Mouse (Mus musculus): ENCODE data around the gene Stk25. TPM values are rescaled to one million over a fixed set of nuclear protein-coding genes. Genes with fewer than 3 reads are reported as not detected.
A peak's percentile ranks its signal among the peaks of the same experiment; 100 is the strongest.

Stk25 gene
- polyA plus RNA-seq, 1 experiment from 2014 or later = 116 TPM

DNA sequence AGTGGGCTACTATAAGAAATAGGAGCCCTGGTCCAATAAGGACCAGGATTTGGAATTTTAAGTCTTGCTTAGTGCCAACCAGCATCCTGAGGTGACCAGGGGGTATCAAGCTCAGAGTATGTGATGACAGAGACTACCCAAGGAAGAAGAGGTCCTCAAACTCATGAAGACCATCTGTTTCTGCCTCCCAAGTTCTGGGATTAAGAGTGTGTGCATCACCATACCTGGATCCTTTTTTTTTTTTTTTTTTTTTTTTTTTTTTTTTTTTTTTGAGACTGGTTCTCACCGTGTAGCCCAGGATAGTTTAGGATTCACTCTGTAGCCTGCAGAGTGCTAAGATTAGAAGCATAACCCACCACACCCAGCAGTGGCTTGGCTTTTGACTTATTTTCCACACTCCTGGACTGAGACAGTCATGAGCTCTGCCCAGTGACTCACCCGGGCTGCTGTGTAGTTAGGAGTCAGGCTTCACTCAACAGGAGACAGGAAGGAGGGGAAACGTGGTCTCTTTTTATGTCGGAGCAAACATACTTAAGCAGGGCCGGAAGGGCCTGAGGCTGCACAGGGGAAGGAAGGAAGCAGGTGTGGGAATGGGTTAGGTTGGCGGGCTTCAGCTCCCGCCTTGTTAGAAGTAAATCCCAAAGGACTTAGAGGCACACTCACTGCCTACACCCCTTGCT lies 21.6 kb upstream of the Stk25 start:
- H3K4me2 ChIP-seq (replicated peaks; ENCODE audit: low read depth) = no peak overlapping the region
- H3K27ac ChIP-seq (ENCODE audit: low read depth, low read length) = no peak overlapping the region
- H3K9ac ChIP-seq (ENCODE audit: low read depth, low read length) = no peak overlapping the region
- no peaks in the 10 kb centered on the region for H3K36me3 ChIP-seq (ENCODE audit: control insufficient read depth, insufficient read depth)
- no peaks in the 10 kb centered on the region for H3K9me3 ChIP-seq (ENCODE audit: control insufficient read depth)
- no peaks in the 10 kb centered on the region for H3K4me1 ChIP-seq (replicated peaks; ENCODE audit: control insufficient read depth, insufficient read depth, low read length)
- H3K27me3 ChIP-seq (replicated peaks; ENCODE audit: control insufficient read depth, insufficient read depth, low read length) = no peaks in the 10 kb centered on the region
- no peak for TF ChIP-seq CTCF (IDR thresholded peaks at IDR 0.05; ENCODE audit: low read depth)
- ATAC-seq = peak; percentile 54; the same call in 1 of the 2 replicates
- 53% methylated on average over 7 of the region's 7 CpGs for WGBS
- no peak overlapping the region for H3K4me3 ChIP-seq (ENCODE audit: low read depth, low read length)

DNA sequence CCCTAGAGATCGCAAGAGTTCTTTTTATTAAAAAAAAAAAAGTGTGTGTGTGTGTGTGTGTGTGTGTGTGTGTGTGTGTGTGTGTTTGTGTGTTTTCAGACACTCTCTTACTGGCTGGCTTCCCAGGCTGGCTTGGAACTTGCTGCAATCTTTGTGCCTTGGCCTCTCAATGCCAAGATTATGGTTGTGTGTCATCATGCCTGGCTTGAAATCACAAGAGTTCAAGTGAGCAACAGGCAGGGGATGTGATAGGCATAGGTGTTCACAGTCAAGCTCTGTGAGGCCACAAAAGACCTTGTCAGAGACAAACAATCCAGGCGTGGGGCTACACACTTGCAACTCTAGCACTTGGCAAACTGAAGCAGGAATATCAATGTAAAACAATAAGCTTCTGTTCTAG lies 19.9 kb upstream of the Stk25 start:
- H3K27ac ChIP-seq (ENCODE audit: low read depth, low read length) = no peak overlapping the region
- TF ChIP-seq CTCF (IDR thresholded peaks at IDR 0.05; ENCODE audit: low read depth) = no peak
- H3K9me3 ChIP-seq (ENCODE audit: control insufficient read depth) = no peaks in the 10 kb centered on the region
- WGBS = 48% methylated on average over 2 of the region's 2 CpGs
- no peak overlapping the region for H3K9ac ChIP-seq (ENCODE audit: low read depth, low read length)
- H3K27me3 ChIP-seq (replicated peaks; ENCODE audit: control insufficient read depth, insufficient read depth, low read length) = no peaks in the 10 kb centered on the region
- no peak overlapping the region for H3K4me3 ChIP-seq (ENCODE audit: low read depth, low read length)
- no peak for ATAC-seq
- no peaks in the 10 kb centered on the region for H3K4me1 ChIP-seq (replicated peaks; ENCODE audit: control insufficient read depth, insufficient read depth, low read length)
- no peaks in the 10 kb centered on the region for H3K36me3 ChIP-seq (ENCODE audit: control insufficient read depth, insufficient read depth)
- no peak overlapping the region for H3K4me2 ChIP-seq (replicated peaks; ENCODE audit: low read depth)

DNA sequence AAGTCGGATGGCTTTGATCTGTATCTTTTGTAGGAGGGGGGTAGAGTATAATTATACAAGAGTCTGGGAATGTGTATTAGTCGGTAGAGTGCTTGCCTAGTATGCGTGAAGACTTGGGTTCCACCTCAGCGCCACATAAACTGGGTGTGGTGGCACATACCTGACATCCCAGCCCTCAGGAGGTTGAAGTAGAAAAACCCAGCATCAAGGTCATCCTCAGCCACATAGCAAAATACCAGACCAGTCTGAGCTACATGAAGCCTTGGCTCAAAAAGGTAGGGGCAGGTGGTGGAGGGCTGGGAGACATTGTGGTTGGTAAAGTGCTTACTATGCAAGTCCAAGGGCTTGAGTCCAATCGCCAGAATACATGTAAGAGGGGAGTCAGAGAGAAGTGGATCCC lies 14.2 kb upstream of the Stk25 start:
- WGBS = 91% methylated on average over 5 of the region's 5 CpGs
- no peaks in the 10 kb centered on the region for H3K9me3 ChIP-seq (ENCODE audit: control insufficient read depth)
- no peaks in the 10 kb centered on the region for H3K36me3 ChIP-seq (ENCODE audit: control insufficient read depth, insufficient read depth)
- no peak overlapping the region for H3K4me3 ChIP-seq (ENCODE audit: low read depth, low read length)
- no peak for TF ChIP-seq CTCF (IDR thresholded peaks at IDR 0.05; ENCODE audit: low read depth)
- H3K27ac ChIP-seq (ENCODE audit: low read depth, low read length) = no peak overlapping the region
- ATAC-seq = no peak
- H3K4me2 ChIP-seq (replicated peaks; ENCODE audit: low read depth) = no peak overlapping the region
- no peaks in the 10 kb centered on the region for H3K27me3 ChIP-seq (replicated peaks; ENCODE audit: control insufficient read depth, insufficient read depth, low read length)
- H3K4me1 ChIP-seq (replicated peaks; ENCODE audit: control insufficient read depth, insufficient read depth, low read length) = peaks cover 7% of the 10 kb centered on the region; the same call in 1 of the 2 replicates
- H3K9ac ChIP-seq (ENCODE audit: low read depth, low read length) = no peak overlapping the region

DNA sequence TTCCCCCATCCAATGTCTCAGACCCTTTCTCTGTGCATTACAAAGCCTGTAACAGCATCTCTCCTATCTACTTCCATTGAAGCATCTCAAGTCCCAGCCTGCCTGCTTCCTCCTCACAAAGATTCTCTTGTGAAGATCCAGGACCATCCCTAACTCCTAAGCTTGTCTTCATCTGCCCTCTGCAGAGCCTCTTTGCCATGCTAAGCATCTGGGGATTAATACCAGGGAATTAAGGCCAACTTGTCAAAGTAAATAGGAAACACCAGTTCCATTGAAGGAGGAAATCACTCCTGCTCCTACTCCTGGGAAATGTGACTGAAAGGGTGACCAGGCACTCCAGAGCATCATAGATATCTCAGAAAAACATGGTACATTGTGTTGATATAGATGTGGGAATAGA lies 11.5 kb upstream of the Stk25 start:
- Histone ChIP-seq H3K9me3 (ENCODE audit: control insufficient read depth) (no peaks in the 10 kb centered on the region), H3K36me3 (ENCODE audit: control insufficient read depth, insufficient read depth) (no peaks in the 10 kb centered on the region), H3K27ac (ENCODE audit: low read depth, low read length) (no peak overlapping the region), H3K4me1 (replicated peaks; ENCODE audit: control insufficient read depth, insufficient read depth, low read length) (peaks cover 16% of the 10 kb centered on the region), H3K4me3 (ENCODE audit: low read depth, low read length) (no peak overlapping the region), H3K27me3 (replicated peaks; ENCODE audit: control insufficient read depth, insufficient read depth, low read length) (no peaks in the 10 kb centered on the region), H3K9ac (ENCODE audit: low read depth, low read length) (no peak overlapping the region), H3K4me2 (replicated peaks; ENCODE audit: low read depth) (no peak overlapping the region)
- no peak for TF ChIP-seq CTCF (IDR thresholded peaks at IDR 0.05; ENCODE audit: low read depth)
- no peak for ATAC-seq

DNA sequence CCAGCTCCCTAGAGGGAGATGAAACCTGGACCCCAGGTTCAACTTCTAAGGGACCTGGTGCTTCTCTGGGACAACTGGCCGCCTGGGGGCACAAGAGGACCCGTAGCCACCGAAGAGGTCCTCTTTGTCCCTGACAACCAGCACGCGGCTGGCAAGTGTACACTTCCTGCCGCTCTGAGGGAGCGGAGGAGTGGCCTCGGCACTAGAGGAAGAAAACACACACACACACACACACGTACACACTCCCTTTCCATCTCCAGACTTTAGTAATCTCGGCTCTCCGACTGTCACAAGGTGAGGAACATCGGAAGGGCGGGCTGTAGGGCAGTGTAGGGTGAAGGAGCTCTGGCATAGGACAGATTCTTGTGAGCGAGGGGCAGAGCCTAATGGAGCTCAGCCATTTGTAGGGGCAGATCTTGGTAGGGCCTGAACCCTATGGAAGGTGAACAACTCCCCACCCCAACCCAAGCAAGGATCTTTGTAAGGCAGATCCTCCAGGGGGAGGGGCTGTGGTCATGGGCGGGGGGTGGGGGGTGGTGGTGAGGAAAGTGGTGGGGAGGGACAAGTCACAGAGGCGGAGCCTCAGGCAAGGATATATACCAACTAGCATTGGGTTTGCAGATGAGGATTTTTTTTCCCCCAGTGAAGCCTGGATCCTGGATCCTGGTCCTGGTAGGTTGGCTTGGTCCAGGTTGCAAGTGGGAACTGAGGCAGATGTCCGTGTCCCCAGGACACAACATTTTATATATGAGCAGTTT lies 10.5 kb upstream of the Stk25 start:
- peak overlapping the region; percentile 48 for H3K9ac ChIP-seq (ENCODE audit: low read depth, low read length)
- H3K27me3 ChIP-seq (replicated peaks; ENCODE audit: control insufficient read depth, insufficient read depth, low read length) = no peaks in the 10 kb centered on the region
- H3K27ac ChIP-seq (ENCODE audit: low read depth, low read length) = peak overlapping the region; percentile 71; the same call in 1 of the 2 replicates
- H3K9me3 ChIP-seq (ENCODE audit: control insufficient read depth) = no peaks in the 10 kb centered on the region
- no peaks in the 10 kb centered on the region for H3K36me3 ChIP-seq (ENCODE audit: control insufficient read depth, insufficient read depth)
- TF ChIP-seq CTCF (IDR thresholded peaks at IDR 0.05; ENCODE audit: low read depth) = peak; percentile 94
- H3K4me1 ChIP-seq (replicated peaks; ENCODE audit: control insufficient read depth, insufficient read depth, low read length) = peaks cover 16% of the 10 kb centered on the region
- 10% methylated on average over 17 of the region's 17 CpGs for WGBS
- peak; percentile 83 for ATAC-seq
- H3K4me2 ChIP-seq (replicated peaks; ENCODE audit: low read depth) = peak overlapping the region; percentile 76
- peak overlapping the region; percentile 34 for H3K4me3 ChIP-seq (ENCODE audit: low read depth, low read length)

DNA sequence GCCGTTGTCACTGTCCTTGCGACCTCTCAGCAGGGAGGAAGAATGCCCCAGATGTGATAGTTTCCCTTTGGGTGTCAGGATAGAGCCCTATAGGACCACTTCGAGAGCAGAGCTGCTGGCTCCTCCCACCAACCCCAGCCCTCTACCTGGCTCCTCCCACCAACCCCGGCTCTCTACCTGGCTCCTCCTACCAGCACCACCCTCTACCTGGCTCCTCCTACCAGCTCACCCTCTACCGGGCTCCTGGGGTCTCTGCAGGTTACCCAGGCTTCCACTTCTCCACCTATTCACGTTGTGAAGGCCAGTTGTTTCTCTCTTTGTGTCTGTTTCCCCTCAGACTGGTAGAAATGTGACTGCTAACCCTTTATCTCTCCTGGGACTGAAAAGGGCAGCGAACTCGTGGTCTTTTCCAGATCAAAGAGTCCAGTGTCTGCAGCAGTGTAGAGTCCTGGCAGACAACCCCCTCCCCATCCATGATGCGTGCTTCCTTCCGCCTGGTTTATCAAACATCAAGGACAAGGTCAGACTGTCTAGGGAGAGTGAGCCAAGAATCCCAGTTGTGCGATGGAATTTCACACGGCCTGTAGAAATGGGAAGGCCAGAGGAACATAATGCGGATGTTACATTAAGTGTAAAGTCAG lies 9.4 kb upstream of the Stk25 start:
- H3K36me3 ChIP-seq (ENCODE audit: control insufficient read depth, insufficient read depth) = no peaks in the 10 kb centered on the region
- no peaks in the 10 kb centered on the region for H3K9me3 ChIP-seq (ENCODE audit: control insufficient read depth)
- H3K4me2 ChIP-seq (replicated peaks; ENCODE audit: low read depth) = peak overlapping the region; percentile 76
- no peaks in the 10 kb centered on the region for H3K27me3 ChIP-seq (replicated peaks; ENCODE audit: control insufficient read depth, insufficient read depth, low read length)
- H3K4me3 ChIP-seq (ENCODE audit: low read depth, low read length) = no peak overlapping the region
- 0 out of 2 replicates have a peak, but pooled peaks have one; percentile 2 for TF ChIP-seq CTCF (IDR thresholded peaks at IDR 0.05; ENCODE audit: low read depth)
- no peak overlapping the region for H3K9ac ChIP-seq (ENCODE audit: low read depth, low read length)
- H3K4me1 ChIP-seq (replicated peaks; ENCODE audit: control insufficient read depth, insufficient read depth, low read length) = peaks cover 16% of the 10 kb centered on the region
- WGBS = 37% methylated on average over 13 of the region's 13 CpGs
- peak; percentile 20; the same call in 1 of the 2 replicates for ATAC-seq
- no peak overlapping the region for H3K27ac ChIP-seq (ENCODE audit: low read depth, low read length)
